Mouse (Mus musculus): Measurements from ENCODE around the gene Exoc8. TPM values are rescaled to one million over a fixed set of nuclear protein-coding genes. Genes with fewer than 3 reads are reported as not detected.

The Exoc8 gene
- 11.8 and 14.4 TPM in 2 replicates for polyA plus RNA-seq (2015; fragmentation: Nextera tagmentation; extraction: Ambion mirVana)

DNA sequence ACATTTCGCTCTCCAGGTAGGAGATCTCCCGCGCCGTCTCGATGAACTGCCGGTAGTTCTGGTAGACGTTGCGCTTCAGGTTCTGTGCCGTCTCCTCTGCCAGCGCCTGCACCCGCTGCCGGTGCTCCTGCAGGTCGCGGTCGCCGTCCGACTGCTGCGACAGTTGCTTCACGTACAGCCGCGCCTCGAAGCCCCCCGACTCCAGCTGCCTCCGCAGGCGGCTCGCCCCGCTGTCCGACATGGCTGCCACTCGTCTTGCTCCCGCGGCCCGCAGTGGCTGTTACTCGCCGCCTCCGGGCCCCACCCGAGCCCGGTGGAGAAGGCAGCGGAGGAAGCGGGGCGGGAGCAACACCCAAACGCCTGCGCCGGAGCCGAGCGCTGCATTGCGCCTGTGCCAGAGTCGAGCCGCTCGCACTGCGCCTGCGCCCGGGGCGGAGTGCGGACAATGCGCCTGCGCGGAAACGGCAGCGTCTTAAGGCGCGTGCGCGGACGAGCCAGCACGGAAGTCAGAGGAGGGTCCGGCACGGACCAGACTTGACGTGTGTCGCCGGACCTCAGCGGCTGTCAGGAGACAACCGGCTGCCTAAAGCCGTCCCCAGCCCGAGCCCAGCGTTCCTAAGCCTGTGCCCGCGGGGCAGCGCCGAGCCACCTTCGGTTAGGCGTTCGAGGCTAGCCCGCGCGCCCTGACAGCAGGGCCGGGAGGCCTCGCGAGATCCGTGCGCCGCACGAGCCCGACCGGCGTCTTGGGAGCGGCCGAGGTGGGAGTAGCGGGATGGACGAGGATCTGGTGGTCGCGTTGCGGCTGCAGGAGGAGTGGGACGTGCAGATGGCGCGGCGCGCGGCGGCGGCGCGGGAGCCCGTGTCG is at the start of gene Exoc8, which contains the start of gene Sprtn:
Gene Exoc8, minus strand, starts transcription at position 320 of the 865 bp plus-strand sequence.
Gene Sprtn, plus strand, starts transcription at position 501 of the 865 bp plus-strand sequence.
- peak within 1 kb of the TSS; percentile 86 for H3K27ac ChIP-seq
- H3K4me1 ChIP-seq (replicated peaks) = peaks cover 49% of the 10 kb centered on the region
- H3K9ac ChIP-seq (replicated peaks) = peak within 1 kb of the TSS; percentile 89
- WGBS = under 1% methylated on average over 114 of the region's 114 CpGs
- no peaks in the 10 kb centered on the region for H3K27me3 ChIP-seq
- H3K9me3 ChIP-seq = no peaks in the 10 kb centered on the region
- peaks cover 54% of the 10 kb centered on the region for H3K36me3 ChIP-seq
- H3K4me2 ChIP-seq (replicated peaks) = peak within 1 kb of the TSS; percentile 95
- ATAC-seq = peak; percentile 92
- peak within 1 kb of the TSS; percentile 87 for H3K4me3 ChIP-seq (replicated peaks)

- Histone ChIP-seq H3K4me2 (replicated peaks) (0 out of 2 replicates have a peak overlapping the region, but pooled peaks have one; percentile 11), H3K36me3 (peaks cover 12% of the 10 kb centered on the region; the same call in 1 of the 2 replicates), H3K9me3 (no peaks in the 10 kb centered on the region), H3K4me3 (replicated peaks) (no peak overlapping the region), H3K27me3 (no peaks in the 10 kb centered on the region), H3K4me1 (replicated peaks) (peaks cover 45% of the 10 kb centered on the region), H3K27ac (no peak overlapping the region), H3K9ac (replicated peaks) (no peak overlapping the region)
- ATAC-seq = no peak
- 66% methylated on average over 7 of the region's 7 CpGs for WGBS
Observed at GRCm38 (mm10) chr8:124944406-124944805, 46.9 kb upstream of the Exoc8 start.

- H3K9ac ChIP-seq (replicated peaks) = no peak overlapping the region; the same call in 1 of the 2 replicates
- H3K9me3 ChIP-seq = no peaks in the 10 kb centered on the region
- H3K4me2 ChIP-seq (replicated peaks) = no peak overlapping the region; the same call in 1 of the 2 replicates
- peak overlapping the region; percentile 25; the same call in 1 of the 2 replicates for H3K27ac ChIP-seq
- no peak overlapping the region; the same call in 1 of the 2 replicates for H3K4me3 ChIP-seq (replicated peaks)
- no peaks in the 10 kb centered on the region for H3K27me3 ChIP-seq
- no peak for ATAC-seq
- H3K36me3 ChIP-seq = peaks cover 16% of the 10 kb centered on the region
- H3K4me1 ChIP-seq (replicated peaks) = peaks cover 45% of the 10 kb centered on the region
- WGBS = 87% methylated on average over 6 of the region's 6 CpGs
Observed at GRCm38 (mm10) chr8:124943801-124944200, 46.3 kb upstream of the Exoc8 start.

DNA sequence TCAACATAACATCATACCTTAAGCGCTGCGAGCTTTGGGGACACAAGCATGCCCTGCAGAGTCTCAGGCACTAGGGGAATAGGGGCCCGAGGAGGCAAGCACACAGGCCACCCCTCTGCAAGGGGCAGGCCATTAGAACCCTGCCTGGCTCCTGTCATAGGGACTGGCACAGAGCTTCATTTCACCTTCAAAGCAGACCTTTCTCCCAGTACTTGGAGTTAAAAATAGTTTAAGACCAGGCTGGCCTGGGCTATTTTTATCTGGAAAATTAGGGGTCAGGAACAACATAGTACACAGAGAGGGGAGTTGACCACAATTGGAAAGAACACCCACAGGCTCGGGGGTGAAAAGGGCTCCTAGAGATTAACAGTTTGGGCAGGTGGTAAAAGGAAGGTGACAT is 39.8 kb upstream of the Exoc8 start:
- H3K4me1 ChIP-seq (replicated peaks) = no peaks in the 10 kb centered on the region
- 93% methylated on average over 4 of the region's 4 CpGs for WGBS
- H3K4me2 ChIP-seq (replicated peaks) = no peak overlapping the region
- no peak for ATAC-seq
- H3K27me3 ChIP-seq = no peaks in the 10 kb centered on the region
- peaks cover 31% of the 10 kb centered on the region for H3K36me3 ChIP-seq
- H3K9me3 ChIP-seq = no peaks in the 10 kb centered on the region
- no peak overlapping the region for H3K9ac ChIP-seq (replicated peaks)
- H3K27ac ChIP-seq = no peak overlapping the region
- H3K4me3 ChIP-seq (replicated peaks) = no peak overlapping the region

DNA sequence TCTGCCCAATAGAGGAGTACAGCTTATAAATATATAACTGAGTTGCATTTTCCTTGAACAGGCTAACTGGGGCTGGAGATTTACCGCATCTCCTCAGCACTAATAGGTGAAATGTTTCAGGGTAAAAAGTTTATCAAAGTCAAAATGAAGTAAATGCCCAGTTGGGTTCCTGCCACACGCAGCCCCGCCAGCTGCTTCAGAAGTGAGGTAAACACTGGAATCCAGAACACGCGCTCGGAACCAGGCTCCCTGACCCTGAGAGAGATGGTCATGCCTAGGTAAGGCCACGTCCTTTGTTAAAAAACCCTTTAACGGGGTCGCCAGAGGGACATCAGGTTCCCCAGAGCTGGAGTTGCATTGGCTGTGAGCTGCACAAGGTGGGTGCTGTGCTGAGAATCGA is 39.2 kb upstream of the Exoc8 start:
- Histone ChIP-seq H3K9me3 (no peaks in the 10 kb centered on the region), H3K9ac (replicated peaks) (no peak overlapping the region), H3K4me3 (replicated peaks) (no peak overlapping the region), H3K36me3 (peaks cover 31% of the 10 kb centered on the region), H3K4me2 (replicated peaks) (no peak overlapping the region), H3K27me3 (no peaks in the 10 kb centered on the region), H3K4me1 (replicated peaks) (no peaks in the 10 kb centered on the region), H3K27ac (no peak overlapping the region)
- 96% methylated on average over 10 of the region's 10 CpGs for WGBS
- no peak for ATAC-seq

DNA sequence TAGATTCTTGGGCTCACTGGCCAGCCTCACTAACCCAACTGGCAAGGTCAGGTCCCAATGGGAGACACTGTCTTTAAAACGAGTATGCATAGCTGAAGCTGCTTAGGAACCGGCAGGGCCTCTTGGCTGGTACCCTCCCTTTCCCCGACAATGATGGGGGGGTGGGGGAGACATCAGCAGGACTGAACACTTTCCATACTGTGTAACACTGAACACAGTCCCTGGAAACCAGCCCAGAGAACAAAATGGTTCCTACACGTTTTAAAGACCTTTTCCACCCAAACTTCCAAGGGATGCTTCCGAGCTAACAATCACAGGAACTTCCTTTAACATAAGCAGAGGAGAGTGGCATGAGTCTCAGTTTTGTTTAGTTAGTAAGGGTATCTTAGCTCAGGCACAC is 37.6 kb upstream of the Exoc8 start:
- no peak overlapping the region for H3K4me3 ChIP-seq (replicated peaks)
- H3K4me2 ChIP-seq (replicated peaks) = no peak overlapping the region
- H3K36me3 ChIP-seq = peaks cover 25% of the 10 kb centered on the region
- H3K27ac ChIP-seq = no peak overlapping the region
- H3K9me3 ChIP-seq = no peaks in the 10 kb centered on the region
- H3K9ac ChIP-seq (replicated peaks) = no peak overlapping the region
- no peak for ATAC-seq
- 91% methylated on average over 5 of the region's 5 CpGs for WGBS
- H3K4me1 ChIP-seq (replicated peaks) = no peaks in the 10 kb centered on the region
- no peaks in the 10 kb centered on the region for H3K27me3 ChIP-seq

DNA sequence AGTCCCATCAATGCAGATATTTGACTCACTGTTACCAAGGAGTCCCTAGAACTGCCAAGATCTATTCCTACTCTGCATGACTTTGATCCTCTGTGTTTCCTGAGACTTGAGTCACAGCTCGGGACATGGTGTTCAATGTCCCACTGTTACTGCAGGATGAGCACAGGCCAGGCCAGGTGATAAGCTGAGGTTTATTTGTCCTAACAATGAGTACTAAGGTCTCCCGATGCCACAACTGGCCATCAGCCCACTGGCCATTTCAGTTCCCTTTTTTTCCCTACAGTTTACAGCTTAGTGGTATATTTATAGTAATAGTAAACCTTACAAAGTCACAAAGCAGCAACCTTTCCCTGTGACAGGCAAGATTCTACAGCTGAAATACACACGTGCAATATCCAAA is 34.9 kb upstream of the Exoc8 start:
- Histone ChIP-seq H3K9me3 (no peaks in the 10 kb centered on the region), H3K4me3 (replicated peaks) (no peak overlapping the region), H3K36me3 (peaks cover 5% of the 10 kb centered on the region), H3K27ac (no peak overlapping the region), H3K27me3 (no peaks in the 10 kb centered on the region), H3K4me2 (replicated peaks) (no peak overlapping the region), H3K9ac (replicated peaks) (no peak overlapping the region), H3K4me1 (replicated peaks) (no peaks in the 10 kb centered on the region)
- 92% methylated on average over 3 of the region's 3 CpGs for WGBS
- no peak for ATAC-seq

GRCm38 (mm10) chr8:124930649-124931048 is 33.1 kb upstream of the Exoc8 start:
- Histone ChIP-seq H3K9ac (replicated peaks) (no peak overlapping the region), H3K36me3 (peaks cover 11% of the 10 kb centered on the region; the same call in 1 of the 2 replicates), H3K4me2 (replicated peaks) (no peak overlapping the region), H3K9me3 (no peaks in the 10 kb centered on the region), H3K4me1 (replicated peaks) (no peaks in the 10 kb centered on the region), H3K4me3 (replicated peaks) (no peak overlapping the region), H3K27ac (no peak overlapping the region), H3K27me3 (no peaks in the 10 kb centered on the region)
- ATAC-seq = no peak
- WGBS = 84% methylated on average over 4 of the region's 4 CpGs

DNA sequence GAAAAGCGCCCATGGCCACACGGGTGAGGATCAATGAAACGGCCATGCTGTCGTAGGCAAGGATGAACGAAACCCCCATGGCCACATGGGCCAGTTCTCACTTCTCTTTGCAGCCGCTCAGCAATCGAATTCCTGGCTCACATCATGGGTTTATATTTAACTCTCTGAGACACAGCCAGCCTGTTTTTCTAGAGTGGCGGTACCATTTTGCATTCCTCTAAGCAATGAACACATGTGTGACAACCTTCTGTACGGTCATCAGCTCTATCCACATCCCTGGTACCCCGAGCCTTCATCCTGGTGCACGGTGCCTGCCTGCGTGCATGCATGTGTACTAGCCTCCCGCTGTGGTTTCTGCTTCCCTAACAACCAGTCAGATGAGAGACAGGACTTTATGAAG is 32.6 kb upstream of the Exoc8 start:
- no peak for ATAC-seq
- H3K27me3 ChIP-seq = no peaks in the 10 kb centered on the region
- no peak overlapping the region for H3K4me2 ChIP-seq (replicated peaks)
- no peak overlapping the region for H3K27ac ChIP-seq
- H3K4me1 ChIP-seq (replicated peaks) = no peaks in the 10 kb centered on the region
- H3K9ac ChIP-seq (replicated peaks) = no peak overlapping the region
- H3K9me3 ChIP-seq = no peaks in the 10 kb centered on the region
- 96% methylated on average over 13 of the region's 13 CpGs for WGBS
- H3K4me3 ChIP-seq (replicated peaks) = no peak overlapping the region
- H3K36me3 ChIP-seq = peaks cover 11% of the 10 kb centered on the region; the same call in 1 of the 2 replicates

GRCm38 (mm10) chr8:124929006-124929405 is 31.5 kb upstream of the Exoc8 start:
- no peak overlapping the region for H3K27ac ChIP-seq
- H3K36me3 ChIP-seq = peaks cover 11% of the 10 kb centered on the region; the same call in 1 of the 2 replicates
- no peaks in the 10 kb centered on the region for H3K9me3 ChIP-seq
- H3K4me2 ChIP-seq (replicated peaks) = no peak overlapping the region
- no peaks in the 10 kb centered on the region for H3K27me3 ChIP-seq
- no peak overlapping the region for H3K4me3 ChIP-seq (replicated peaks)
- WGBS = 95% methylated on average over 11 of the region's 11 CpGs
- no peak for ATAC-seq
- H3K4me1 ChIP-seq (replicated peaks) = 0 out of 2 replicates have a peak, but pooled peaks cover 5% of the 10 kb centered on the region
- H3K9ac ChIP-seq (replicated peaks) = no peak overlapping the region

GRCm38 (mm10) chr8:124926351-124926771 is 28.9 kb upstream of the Exoc8 start:
- Histone ChIP-seq H3K36me3 (peaks cover 11% of the 10 kb centered on the region; the same call in 1 of the 2 replicates), H3K9ac (replicated peaks) (no peak overlapping the region), H3K4me3 (replicated peaks) (no peak overlapping the region), H3K27me3 (no peaks in the 10 kb centered on the region), H3K27ac (no peak overlapping the region), H3K9me3 (no peaks in the 10 kb centered on the region), H3K4me1 (replicated peaks) (0 out of 2 replicates have a peak, but pooled peaks cover 5% of the 10 kb centered on the region), H3K4me2 (replicated peaks) (no peak overlapping the region)
- no peak for ATAC-seq
- 88% methylated on average over 10 of the region's 10 CpGs for WGBS

GRCm38 (mm10) chr8:124925544-124926266 is 28.2 kb upstream of the Exoc8 start:
- Histone ChIP-seq H3K4me2 (replicated peaks) (no peak overlapping the region), H3K9me3 (no peaks in the 10 kb centered on the region), H3K27ac (no peak overlapping the region), H3K4me1 (replicated peaks) (0 out of 2 replicates have a peak, but pooled peaks cover 5% of the 10 kb centered on the region), H3K9ac (replicated peaks) (no peak overlapping the region), H3K36me3 (0 out of 2 replicates have a peak, but pooled peaks cover 11% of the 10 kb centered on the region), H3K4me3 (replicated peaks) (no peak overlapping the region), H3K27me3 (no peaks in the 10 kb centered on the region)
- ATAC-seq = no peak
- 91% methylated on average over 14 of the region's 14 CpGs for WGBS
